Mouse (Mus musculus): Measurements from ENCODE around the gene Cd44. TPM values are rescaled to one million over a fixed set of nuclear protein-coding genes. Genes with fewer than 3 reads are reported as not detected.

The Cd44 gene
- polyA plus RNA-seq, 1 experiment from 2014 or later, result 17.3 TPM

- H3K36me3 ChIP-seq (ENCODE audit: control insufficient read depth, insufficient read depth), result no peaks in the 10 kb centered on the region
- WGBS, result 50% methylated on average over 8 of the region's 8 CpGs
- ATAC-seq (replicated peaks; ENCODE audit: extremely low read depth, insufficient read depth, low FRiP score), result no peak
These were observed 39.4 kb upstream of the Cd44 start for GRCm38 (mm10) chr2:102940813-102941361.

GRCm38 (mm10) chr2:102940158-102940557 is 38.7 kb upstream of the Cd44 start:
- Histone ChIP-seq H3K4me1 (ENCODE audit: control insufficient read depth, insufficient read depth, low read length) (peaks cover 8% of the 10 kb centered on the region; the same call in 1 of the 2 replicates), H3K9me3 (replicated peaks; ENCODE audit: control insufficient read depth, low read length) (no peaks in the 10 kb centered on the region), H3K27me3 (ENCODE audit: control insufficient read depth, insufficient read depth, low read length) (no peaks in the 10 kb centered on the region; the same call in 1 of the 2 replicates), H3K36me3 (ENCODE audit: control insufficient read depth, insufficient read depth) (no peaks in the 10 kb centered on the region), H3K4me2 (ENCODE audit: low read depth, low read length) (no peak overlapping the region), H3K9ac (ENCODE audit: low read length) (no peak overlapping the region), H3K27ac (ENCODE audit: low read length) (no peak overlapping the region), H3K4me3 (ENCODE audit: low read length) (no peak overlapping the region)
- 86% methylated on average over 8 of the region's 8 CpGs for WGBS
- ATAC-seq (replicated peaks; ENCODE audit: extremely low read depth, insufficient read depth, low FRiP score), result no peak

More at GRCm38 (mm10) chr2:102940813-102941361, 39.4 kb upstream of the Cd44 start:
- H3K9me3 ChIP-seq (replicated peaks; ENCODE audit: control insufficient read depth, low read length), result no peaks in the 10 kb centered on the region
- no peak overlapping the region for H3K4me2 ChIP-seq (ENCODE audit: low read depth, low read length)
- H3K4me3 ChIP-seq (ENCODE audit: low read length), result no peak overlapping the region
- H3K9ac ChIP-seq (ENCODE audit: low read length), result no peak overlapping the region
- H3K27ac ChIP-seq (ENCODE audit: low read length), result no peak overlapping the region
- no peaks in the 10 kb centered on the region; the same call in 1 of the 2 replicates for H3K27me3 ChIP-seq (ENCODE audit: control insufficient read depth, insufficient read depth, low read length)
- H3K4me1 ChIP-seq (ENCODE audit: control insufficient read depth, insufficient read depth, low read length), result peaks cover 8% of the 10 kb centered on the region; the same call in 1 of the 2 replicates

GRCm38 (mm10) chr2:102936886-102937285 is 35.4 kb upstream of the Cd44 start:
- Histone ChIP-seq H3K36me3 (ENCODE audit: control insufficient read depth, insufficient read depth) (no peaks in the 10 kb centered on the region), H3K9ac (ENCODE audit: low read length) (no peak overlapping the region), H3K27me3 (ENCODE audit: control insufficient read depth, insufficient read depth, low read length) (no peaks in the 10 kb centered on the region; the same call in 1 of the 2 replicates), H3K27ac (ENCODE audit: low read length) (no peak overlapping the region), H3K4me3 (ENCODE audit: low read length) (no peak overlapping the region), H3K4me2 (ENCODE audit: low read depth, low read length) (no peak overlapping the region), H3K9me3 (replicated peaks; ENCODE audit: control insufficient read depth, low read length) (no peaks in the 10 kb centered on the region), H3K4me1 (ENCODE audit: control insufficient read depth, insufficient read depth, low read length) (no peaks in the 10 kb centered on the region; the same call in 1 of the 2 replicates)
- no peak for ATAC-seq (replicated peaks; ENCODE audit: extremely low read depth, insufficient read depth, low FRiP score)
- WGBS, result 40% methylated on average over 3 of the region's 3 CpGs

GRCm38 (mm10) chr2:102934834-102935233 is 33.4 kb upstream of the Cd44 start:
- no peak for ATAC-seq (replicated peaks; ENCODE audit: extremely low read depth, insufficient read depth, low FRiP score)
- Histone ChIP-seq H3K4me3 (ENCODE audit: low read length) (no peak overlapping the region), H3K4me2 (ENCODE audit: low read depth, low read length) (no peak overlapping the region), H3K27ac (ENCODE audit: low read length) (no peak overlapping the region), H3K4me1 (ENCODE audit: control insufficient read depth, insufficient read depth, low read length) (no peaks in the 10 kb centered on the region; the same call in 1 of the 2 replicates), H3K27me3 (ENCODE audit: control insufficient read depth, insufficient read depth, low read length) (no peaks in the 10 kb centered on the region; the same call in 1 of the 2 replicates), H3K9ac (ENCODE audit: low read length) (no peak overlapping the region), H3K9me3 (replicated peaks; ENCODE audit: control insufficient read depth, low read length) (no peaks in the 10 kb centered on the region), H3K36me3 (ENCODE audit: control insufficient read depth, insufficient read depth) (no peaks in the 10 kb centered on the region)
- 78% methylated on average over 3 of the region's 3 CpGs for WGBS

- Histone ChIP-seq H3K4me1 (ENCODE audit: control insufficient read depth, insufficient read depth, low read length) (no peaks in the 10 kb centered on the region; the same call in 1 of the 2 replicates), H3K9ac (ENCODE audit: low read length) (no peak overlapping the region), H3K4me2 (ENCODE audit: low read depth, low read length) (no peak overlapping the region), H3K27ac (ENCODE audit: low read length) (no peak overlapping the region), H3K27me3 (ENCODE audit: control insufficient read depth, insufficient read depth, low read length) (no peaks in the 10 kb centered on the region), H3K36me3 (ENCODE audit: control insufficient read depth, insufficient read depth) (no peaks in the 10 kb centered on the region), H3K4me3 (ENCODE audit: low read length) (no peak overlapping the region), H3K9me3 (replicated peaks; ENCODE audit: control insufficient read depth, low read length) (no peaks in the 10 kb centered on the region)
- no peak for ATAC-seq (replicated peaks; ENCODE audit: extremely low read depth, insufficient read depth, low FRiP score)
These were observed 32.3 kb upstream of the Cd44 start for GRCm38 (mm10) chr2:102933787-102934186.

GRCm38 (mm10) chr2:102933142-102933541 is 31.7 kb upstream of the Cd44 start:
- 79% methylated on average over 4 of the region's 4 CpGs for WGBS
- Histone ChIP-seq H3K4me1 (ENCODE audit: control insufficient read depth, insufficient read depth, low read length) (no peaks in the 10 kb centered on the region; the same call in 1 of the 2 replicates), H3K9me3 (replicated peaks; ENCODE audit: control insufficient read depth, low read length) (no peaks in the 10 kb centered on the region), H3K4me3 (ENCODE audit: low read length) (no peak overlapping the region), H3K27ac (ENCODE audit: low read length) (no peak overlapping the region), H3K9ac (ENCODE audit: low read length) (no peak overlapping the region), H3K4me2 (ENCODE audit: low read depth, low read length) (no peak overlapping the region), H3K27me3 (ENCODE audit: control insufficient read depth, insufficient read depth, low read length) (no peaks in the 10 kb centered on the region), H3K36me3 (ENCODE audit: control insufficient read depth, insufficient read depth) (no peaks in the 10 kb centered on the region)
- ATAC-seq (replicated peaks; ENCODE audit: extremely low read depth, insufficient read depth, low FRiP score), result no peak

GRCm38 (mm10) chr2:102932667-102933066 is 31.2 kb upstream of the Cd44 start:
- Histone ChIP-seq H3K9ac (ENCODE audit: low read length) (no peak overlapping the region), H3K9me3 (replicated peaks; ENCODE audit: control insufficient read depth, low read length) (no peaks in the 10 kb centered on the region), H3K4me1 (ENCODE audit: control insufficient read depth, insufficient read depth, low read length) (no peaks in the 10 kb centered on the region; the same call in 1 of the 2 replicates), H3K27ac (ENCODE audit: low read length) (no peak overlapping the region), H3K4me2 (ENCODE audit: low read depth, low read length) (no peak overlapping the region), H3K4me3 (ENCODE audit: low read length) (no peak overlapping the region), H3K36me3 (ENCODE audit: control insufficient read depth, insufficient read depth) (no peaks in the 10 kb centered on the region), H3K27me3 (ENCODE audit: control insufficient read depth, insufficient read depth, low read length) (no peaks in the 10 kb centered on the region)
- no peak for ATAC-seq (replicated peaks; ENCODE audit: extremely low read depth, insufficient read depth, low FRiP score)
- WGBS, result 59% methylated on average over 1 of the region's 1 CpGs

- H3K27me3 ChIP-seq (ENCODE audit: control insufficient read depth, insufficient read depth, low read length), result no peaks in the 10 kb centered on the region
These were observed 26.7 kb upstream of the Cd44 start for GRCm38 (mm10) chr2:102928211-102928610.

GRCm38 (mm10) chr2:102924480-102924879 is 23.0 kb upstream of the Cd44 start:
- no peaks in the 10 kb centered on the region for H3K27me3 ChIP-seq (ENCODE audit: control insufficient read depth, insufficient read depth, low read length)
- H3K9me3 ChIP-seq (replicated peaks; ENCODE audit: control insufficient read depth, low read length), result no peaks in the 10 kb centered on the region
- no peak overlapping the region for H3K27ac ChIP-seq (ENCODE audit: low read length)
- ATAC-seq (replicated peaks; ENCODE audit: extremely low read depth, insufficient read depth, low FRiP score), result no peak
- 86% methylated on average over 1 of the region's 1 CpGs for WGBS
- no peak overlapping the region for H3K9ac ChIP-seq (ENCODE audit: low read length)
- no peak overlapping the region for H3K4me2 ChIP-seq (ENCODE audit: low read depth, low read length)
- H3K4me3 ChIP-seq (ENCODE audit: low read length), result no peak overlapping the region
- H3K4me1 ChIP-seq (ENCODE audit: control insufficient read depth, insufficient read depth, low read length), result no peaks in the 10 kb centered on the region
- no peaks in the 10 kb centered on the region for H3K36me3 ChIP-seq (ENCODE audit: control insufficient read depth, insufficient read depth)

More at GRCm38 (mm10) chr2:102928211-102928610, 26.7 kb upstream of the Cd44 start:
- no peak overlapping the region for H3K27ac ChIP-seq (ENCODE audit: low read length)
- no peak overlapping the region for H3K9ac ChIP-seq (ENCODE audit: low read length)
- no peak for ATAC-seq (replicated peaks; ENCODE audit: extremely low read depth, insufficient read depth, low FRiP score)
- H3K4me2 ChIP-seq (ENCODE audit: low read depth, low read length), result no peak overlapping the region
- no peaks in the 10 kb centered on the region for H3K4me1 ChIP-seq (ENCODE audit: control insufficient read depth, insufficient read depth, low read length)
- no peaks in the 10 kb centered on the region for H3K36me3 ChIP-seq (ENCODE audit: control insufficient read depth, insufficient read depth)
- H3K9me3 ChIP-seq (replicated peaks; ENCODE audit: control insufficient read depth, low read length), result no peaks in the 10 kb centered on the region
- no peak overlapping the region for H3K4me3 ChIP-seq (ENCODE audit: low read length)
